Mouse (Mus musculus) embryonic facial prominence, embryonic 10.5 days (tissue): ENCODE measurements around the gene Gm11639. TPM values are rescaled to one million over a fixed set of nuclear protein-coding genes. Genes with fewer than 3 reads are reported as not detected.

Experiments
- DNase-seq: peaks from one replicate; pipeline ENCODE4 v3.0.0-alpha.2; 2017; ENCODE audit warnings: low spot score
- H3K27ac ChIP-seq: fragments of 300-500 bp; sonication (generic); replicated peaks from 2 replicates; pipeline ENCODE4 v1.5.1; 2016; ENCODE audit warnings: mild to moderate bottlenecking
- H3K27me3 ChIP-seq: fragments of 300-500 bp; sonication (generic); replicated peaks from 2 replicates; pipeline ENCODE4 v1.6.1; 2016; ENCODE audit warnings: low read depth, mild to moderate bottlenecking; ENCODE audit not compliant: poor library complexity, severe bottlenecking
- H3K36me3 ChIP-seq: fragments of 300-500 bp; sonication (generic); replicated peaks from 2 replicates; pipeline ENCODE4 v1.6.1; 2016; ENCODE audit warnings: mild to moderate bottlenecking, moderate library complexity
- H3K4me1 ChIP-seq: fragments of 300-500 bp; sonication (generic); 2 replicates; pipeline ENCODE4 v1.6.1; 2016
- H3K4me3 ChIP-seq: fragments of 300-500 bp; sonication (generic); 2 replicates; pipeline ENCODE4 v1.5.1; 2016; ENCODE audit warnings: mild to moderate bottlenecking, moderate library complexity
- H3K9me3 ChIP-seq: fragments of 300-500 bp; sonication (generic); 2 replicates; pipeline ENCODE4 v1.6.1; 2016; ENCODE audit warnings: mild to moderate bottlenecking
- WGBS: fragments of 180-500 bp; shearing (Covaris S2); methylation state at CpG from one replicate; pipeline ENCODE4 v1.1.7; 2016; 5-methylcytosine and 5-hydroxymethylcytosine counted together
- polyA plus RNA-seq: library from polyadenylated mRNA; unstranded; fragments of >200 nt; fragmentation: Nextera tagmentation; extraction: Ambion mirVana; gene quantifications from 2 replicates; pipeline ENCODE4 v1.2.1, GENCODE M21; 2016

Gm11639 gene
- polyA plus RNA-seq = not detected in 2 replicates

DNA sequence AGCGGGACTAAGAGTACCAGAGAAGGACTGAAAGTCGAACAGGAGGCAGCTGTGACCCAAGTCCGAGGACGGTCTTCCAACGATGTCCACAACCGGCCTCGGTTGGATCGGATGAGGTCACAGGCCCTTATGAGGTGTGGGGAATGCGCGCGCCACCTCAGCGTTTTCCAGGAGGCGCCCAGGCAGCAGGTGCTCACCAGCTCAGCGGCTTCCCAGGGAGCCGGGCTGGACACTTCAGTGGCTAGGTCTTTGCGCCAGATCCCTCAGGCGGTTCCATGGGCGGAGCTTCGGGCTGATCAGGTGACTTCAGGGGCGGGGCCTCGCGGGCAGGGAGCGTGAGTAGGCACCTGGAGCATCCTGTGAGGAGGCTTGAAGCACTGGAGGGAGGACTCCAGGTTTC lies at the start of gene Gm11639:
Gm11639 (plus strand) TSS at position 160 of the 400 bp plus-strand sequence.
- WGBS = 25% methylated on average over 23 of the region's 23 CpGs
- peaks cover 4% of the 10 kb centered on the region; the same call in 1 of the 2 replicates for H3K4me1 ChIP-seq
- no peaks in the 10 kb centered on the region for H3K9me3 ChIP-seq
- peak within 1 kb of the TSS; percentile 40 for H3K4me3 ChIP-seq
- 0 out of 2 replicates have a peak, but pooled peaks cover 3% of the 10 kb centered on the region for H3K27me3 ChIP-seq
- peak; percentile 40 for DNase-seq
- no peaks in the 10 kb centered on the region for H3K36me3 ChIP-seq
- no peak within 1 kb of the TSS for H3K27ac ChIP-seq

- Histone ChIP-seq H3K27me3 (no peaks in the 10 kb centered on the region), H3K4me3 (no peak overlapping the region), H3K27ac (no peak overlapping the region), H3K36me3 (no peaks in the 10 kb centered on the region), H3K9me3 (no peaks in the 10 kb centered on the region), H3K4me1 (peaks cover 18% of the 10 kb centered on the region)
- 93% methylated on average over 14 of the region's 14 CpGs for WGBS
- DNase-seq = no peak
These were observed 48.5 kb upstream of the Gm11639 start for GRCm38 (mm10) chr11:104637010-104637409.

- no peak overlapping the region for H3K4me3 ChIP-seq
- H3K27me3 ChIP-seq = no peaks in the 10 kb centered on the region
- H3K27ac ChIP-seq = no peak overlapping the region; the same call in 1 of the 2 replicates
- H3K9me3 ChIP-seq = no peaks in the 10 kb centered on the region
- H3K4me1 ChIP-seq = peaks cover 18% of the 10 kb centered on the region
- no peaks in the 10 kb centered on the region for H3K36me3 ChIP-seq
- no peak for DNase-seq
- WGBS = 44% methylated on average over 5 of the region's 5 CpGs
These were observed 47.5 kb upstream of the Gm11639 start for GRCm38 (mm10) chr11:104638006-104638405.

DNA sequence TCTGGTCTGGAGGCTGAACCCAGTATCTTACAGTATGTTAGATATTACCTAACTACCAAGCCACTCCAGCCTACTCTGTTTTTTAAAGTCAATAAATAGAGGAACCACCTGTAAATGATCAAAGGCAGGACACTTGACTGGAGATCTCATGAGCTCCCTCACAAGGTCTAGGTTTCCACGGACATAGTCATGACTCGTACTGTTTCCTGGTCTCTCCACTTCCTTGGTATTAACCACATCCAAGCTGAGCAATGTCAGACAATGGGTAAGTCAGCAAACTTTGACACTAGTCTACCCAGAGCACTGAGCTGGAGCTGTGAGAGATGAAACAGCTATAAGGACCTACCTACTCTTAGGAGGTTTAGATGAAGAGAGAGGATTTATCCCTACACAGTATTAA lies 46.6 kb upstream of the Gm11639 start:
- 66% methylated on average over 2 of the region's 2 CpGs for WGBS
- no peak for DNase-seq

GRCm38 (mm10) chr11:104639634-104640033 lies 45.9 kb upstream of the Gm11639 start:
- no peaks in the 10 kb centered on the region for H3K27me3 ChIP-seq

More for the DNA sequence above, 46.6 kb upstream of the Gm11639 start:
- H3K4me1 ChIP-seq = peaks cover 21% of the 10 kb centered on the region
- no peaks in the 10 kb centered on the region for H3K36me3 ChIP-seq
- no peaks in the 10 kb centered on the region for H3K9me3 ChIP-seq
- H3K4me3 ChIP-seq = no peak overlapping the region
- H3K27me3 ChIP-seq = no peaks in the 10 kb centered on the region
- no peak overlapping the region for H3K27ac ChIP-seq

DNA sequence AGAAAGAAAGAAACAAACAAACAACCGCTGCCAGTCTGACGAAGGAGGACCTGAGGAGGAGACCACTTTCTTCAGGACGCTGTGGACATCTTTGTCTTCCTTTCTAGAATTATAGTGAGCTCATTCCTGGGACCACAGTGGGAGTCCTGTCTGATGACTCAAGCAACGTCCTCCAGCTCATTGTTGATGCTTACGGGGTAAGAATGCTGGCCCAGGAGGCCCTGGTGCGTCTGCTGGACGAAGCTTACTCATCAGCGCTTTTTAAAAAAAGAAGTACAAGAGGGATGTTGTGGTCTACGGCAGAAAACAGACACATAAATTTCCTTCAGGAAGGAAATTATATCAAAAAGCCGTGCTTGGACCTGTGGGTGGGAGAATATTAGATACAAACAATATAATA lies 44.6 kb upstream of the Gm11639 start:
- DNase-seq = no peak
- Histone ChIP-seq H3K9me3 (no peaks in the 10 kb centered on the region), H3K27me3 (no peaks in the 10 kb centered on the region), H3K4me1 (peaks cover 21% of the 10 kb centered on the region), H3K27ac (no peak overlapping the region), H3K4me3 (no peak overlapping the region), H3K36me3 (no peaks in the 10 kb centered on the region)
- WGBS = 86% methylated on average over 10 of the region's 10 CpGs

More at GRCm38 (mm10) chr11:104639634-104640033, 45.9 kb upstream of the Gm11639 start:
- Histone ChIP-seq H3K27ac (no peak overlapping the region), H3K4me3 (no peak overlapping the region), H3K4me1 (peaks cover 21% of the 10 kb centered on the region), H3K9me3 (no peaks in the 10 kb centered on the region), H3K36me3 (no peaks in the 10 kb centered on the region)
- no peak for DNase-seq
- 86% methylated on average over 9 of the region's 9 CpGs for WGBS

DNA sequence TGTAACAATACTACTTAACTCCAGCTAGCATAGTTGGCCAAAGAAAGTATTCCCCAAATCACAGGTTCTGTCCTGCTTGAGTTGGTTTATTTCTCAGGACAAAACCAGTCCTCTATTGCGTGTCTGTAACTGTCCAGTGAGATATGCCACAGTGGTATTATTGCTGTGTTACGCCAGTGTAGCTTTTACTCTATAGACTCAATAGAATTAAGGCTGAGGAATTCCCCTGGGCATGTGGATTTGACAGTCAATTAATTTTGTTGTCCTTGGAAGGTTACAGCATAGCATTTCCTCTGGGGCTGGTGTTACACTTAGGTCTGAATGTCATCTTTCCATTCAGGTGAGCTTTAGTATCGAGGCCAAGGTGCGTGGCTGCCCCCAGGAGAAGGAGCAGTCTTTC lies 42.3 kb upstream of the Gm11639 start:
- Histone ChIP-seq H3K9me3 (no peaks in the 10 kb centered on the region), H3K4me1 (peaks cover 29% of the 10 kb centered on the region), H3K36me3 (no peaks in the 10 kb centered on the region), H3K27ac (no peak overlapping the region), H3K4me3 (no peak overlapping the region), H3K27me3 (no peaks in the 10 kb centered on the region)
- no peak for DNase-seq
- 84% methylated on average over 4 of the region's 4 CpGs for WGBS

DNA sequence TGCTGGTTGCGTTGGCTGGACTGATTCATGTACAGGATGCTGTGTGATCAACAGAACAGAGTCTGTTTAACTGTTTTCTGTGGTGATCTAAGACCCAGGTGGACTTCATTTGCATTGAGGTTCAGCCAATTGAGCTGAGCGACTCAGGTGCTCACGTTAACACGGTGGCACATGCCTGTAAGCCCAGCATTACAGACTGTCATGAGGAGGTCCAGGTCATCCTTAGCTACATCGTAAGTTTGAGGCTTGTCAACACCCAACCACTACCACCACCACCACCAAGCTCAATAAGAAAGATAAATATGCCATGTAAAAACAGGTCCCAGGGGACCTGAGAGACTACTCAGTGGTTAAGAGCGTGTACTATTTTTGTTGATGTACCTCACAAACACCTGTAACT lies 40.1 kb upstream of the Gm11639 start:
- Histone ChIP-seq H3K27ac (no peak overlapping the region), H3K9me3 (no peaks in the 10 kb centered on the region), H3K27me3 (no peaks in the 10 kb centered on the region), H3K36me3 (no peaks in the 10 kb centered on the region), H3K4me3 (no peak overlapping the region), H3K4me1 (peaks cover 17% of the 10 kb centered on the region; the same call in 1 of the 2 replicates)
- WGBS = 93% methylated on average over 6 of the region's 6 CpGs
- no peak for DNase-seq

DNA sequence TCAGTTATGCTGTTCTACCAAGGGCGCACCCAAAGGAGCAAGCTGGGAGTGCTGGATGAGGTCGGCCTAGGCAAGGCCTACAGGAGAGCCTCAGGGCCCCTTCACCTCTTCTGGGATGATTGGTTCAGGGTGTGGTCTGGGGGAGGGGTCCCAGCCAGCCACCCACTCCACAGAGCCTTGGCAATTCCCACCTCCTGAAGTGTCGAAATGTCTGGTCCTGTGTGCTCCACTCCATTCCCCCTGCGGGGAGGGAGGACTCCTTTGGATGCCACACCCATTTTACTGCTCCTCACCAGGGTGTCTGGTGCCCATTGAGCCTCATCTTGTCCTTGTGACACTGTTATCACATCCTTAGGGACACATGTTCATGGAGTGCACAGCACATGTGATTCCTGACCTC lies 39.3 kb upstream of the Gm11639 start:
- 78% methylated on average over 4 of the region's 4 CpGs for WGBS
- Histone ChIP-seq H3K27ac (no peak overlapping the region), H3K27me3 (no peaks in the 10 kb centered on the region), H3K36me3 (no peaks in the 10 kb centered on the region), H3K4me1 (peaks cover 17% of the 10 kb centered on the region; the same call in 1 of the 2 replicates), H3K9me3 (no peaks in the 10 kb centered on the region), H3K4me3 (no peak overlapping the region)
- DNase-seq = no peak

- Histone ChIP-seq H3K27ac (no peak overlapping the region), H3K9me3 (no peaks in the 10 kb centered on the region), H3K4me1 (peaks cover 17% of the 10 kb centered on the region; the same call in 1 of the 2 replicates), H3K27me3 (no peaks in the 10 kb centered on the region), H3K4me3 (no peak overlapping the region), H3K36me3 (no peaks in the 10 kb centered on the region)
- WGBS = 87% methylated on average over 5 of the region's 5 CpGs
- no peak for DNase-seq
These were observed 38.9 kb upstream of the Gm11639 start for GRCm38 (mm10) chr11:104646611-104647010.

DNA sequence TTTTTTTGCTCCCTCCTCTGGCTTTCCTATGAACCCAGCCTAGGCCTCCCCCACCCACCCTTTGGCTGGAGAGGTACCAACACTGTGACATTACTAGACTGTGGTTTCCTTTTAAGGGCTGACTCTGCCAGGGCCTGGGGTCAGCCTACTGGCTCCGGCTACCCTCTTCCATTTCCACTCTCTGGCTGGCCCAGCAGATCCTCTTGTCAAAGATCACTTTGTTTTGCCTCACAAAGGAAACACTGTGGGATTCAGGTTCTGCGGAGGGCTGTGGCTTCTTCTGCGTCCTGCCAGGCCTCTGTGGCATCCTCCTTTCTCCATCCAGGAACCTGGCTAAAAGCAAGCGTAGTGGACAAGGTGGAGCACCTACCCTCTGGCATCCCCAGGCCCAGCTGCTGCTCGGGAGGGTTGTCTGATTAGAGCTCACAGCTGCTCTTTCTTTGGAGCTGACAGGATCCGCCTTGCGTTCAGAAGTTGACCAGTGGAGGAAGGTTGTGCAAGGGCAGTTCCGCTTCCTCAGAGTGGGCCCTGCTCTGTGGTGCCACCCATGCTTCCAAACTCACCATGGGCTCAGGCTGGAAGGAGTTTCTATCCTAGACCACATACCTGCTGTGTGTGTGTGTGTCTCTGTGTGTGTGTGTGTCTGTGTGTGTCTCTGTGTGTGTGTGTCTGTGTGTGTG lies 38.2 kb upstream of the Gm11639 start:
- WGBS = 47% methylated on average over 8 of the region's 8 CpGs
- peak overlapping the region; percentile 59 for H3K27ac ChIP-seq

GRCm38 (mm10) chr11:104648571-104648970 lies 36.9 kb upstream of the Gm11639 start:
- Histone ChIP-seq H3K4me3 (no peak overlapping the region), H3K27ac (no peak overlapping the region), H3K36me3 (no peaks in the 10 kb centered on the region), H3K9me3 (no peaks in the 10 kb centered on the region), H3K4me1 (peaks cover 16% of the 10 kb centered on the region; the same call in 1 of the 2 replicates), H3K27me3 (no peaks in the 10 kb centered on the region)
- WGBS = 51% methylated on average over 3 of the region's 3 CpGs
- DNase-seq = peak; percentile 37

More for the DNA sequence above, 38.2 kb upstream of the Gm11639 start:
- no peak for DNase-seq
- H3K4me3 ChIP-seq = no peak overlapping the region
- H3K36me3 ChIP-seq = no peaks in the 10 kb centered on the region
- no peaks in the 10 kb centered on the region for H3K27me3 ChIP-seq
- H3K4me1 ChIP-seq = peaks cover 17% of the 10 kb centered on the region; the same call in 1 of the 2 replicates
- no peaks in the 10 kb centered on the region for H3K9me3 ChIP-seq

- H3K9me3 ChIP-seq = peaks cover 3% of the 10 kb centered on the region; the same call in 1 of the 2 replicates
- 95% methylated on average over 4 of the region's 4 CpGs for WGBS
- H3K27ac ChIP-seq = no peak overlapping the region
- H3K36me3 ChIP-seq = no peaks in the 10 kb centered on the region
- H3K4me1 ChIP-seq = no peaks in the 10 kb centered on the region
- H3K27me3 ChIP-seq = no peaks in the 10 kb centered on the region
- no peak for DNase-seq
- no peak overlapping the region for H3K4me3 ChIP-seq
These were observed 24.9 kb upstream of the Gm11639 start for GRCm38 (mm10) chr11:104660599-104660998.
